Mouse (Mus musculus) MEL (cell line): ENCODE results near the gene Elfn1. TPM values are rescaled to one million over a fixed set of nuclear protein-coding genes. Genes with fewer than 3 reads are reported as not detected.

Source experiments
- DNase-seq: peaks from one replicate; pipeline ENCODE4 v3.0.0; 2011; ENCODE audit warnings: low read depth, low spot score
- H3K27ac ChIP-seq: 2 replicates; pipeline ENCODE4 v1.5.1; 2012; ENCODE audit warnings: low read depth, mild to moderate bottlenecking, control low read depth, low read length, moderate library complexity; ENCODE audit not compliant: control insufficient read depth
- H3K27me3 ChIP-seq, 2 experiments: fragments of 150-350 bp in 1 of 2; sonication (generic) in 1 of 2; 2 replicates each; pipeline ENCODE4 v1.6.1; 2012; ENCODE audit warnings: low read length in 2 of 2, mild to moderate bottlenecking in 2 of 2, improper control_type of control experiment in 1 of 2, moderate library complexity in 1 of 2; ENCODE audit not compliant: insufficient read depth in 2 of 2, control insufficient read depth in 1 of 2
- H3K36me3 ChIP-seq, 2 experiments: 2 replicates each; pipeline ENCODE4 v1.6.1; 2012 to 2014; ENCODE audit warnings: low read length in 2 of 2, improper control_type of control experiment in 1 of 2, inconsistent platforms in 1 of 2, mild to moderate bottlenecking in 1 of 2; ENCODE audit not compliant: insufficient read depth in 2 of 2, control insufficient read depth in 1 of 2
- H3K4me1 ChIP-seq, 2 experiments: fragments of 150-350 bp in 1 of 2; sonication (generic) in 1 of 2; 2 replicates each; pipeline ENCODE4 v1.6.1; 2012; ENCODE audit warnings: low read length in 2 of 2, improper control_type of control experiment in 1 of 2, mild to moderate bottlenecking in 1 of 2; ENCODE audit not compliant: insufficient read depth in 2 of 2, control insufficient read depth in 1 of 2
- H3K4me3 ChIP-seq, 2 experiments: fragments of 150-350 bp in 1 of 2; sonication (generic) in 1 of 2; 2 replicates each; pipeline ENCODE4 v1.5.1; 2012; ENCODE audit warnings: low read depth in 2 of 2, low read length in 2 of 2, mild to moderate bottlenecking in 2 of 2, moderate library complexity in 2 of 2, control low read depth in 1 of 2, improper control_type of control experiment in 1 of 2; ENCODE audit not compliant: control insufficient read depth in 1 of 2, insufficient read depth in 1 of 2
- H3K79me2 ChIP-seq: 2 replicates; pipeline ENCODE4 v1.6.1; 2012; ENCODE audit warnings: mild to moderate bottlenecking, low read length, moderate library complexity; ENCODE audit not compliant: control insufficient read depth, poor library complexity, insufficient read depth
- H3K9ac ChIP-seq: 2 replicates; pipeline ENCODE4 v1.6.1; 2012; ENCODE audit warnings: low read depth, mild to moderate bottlenecking, control low read depth, low read length, moderate library complexity; ENCODE audit not compliant: control insufficient read depth, poor library complexity, severe bottlenecking
- H3K9me3 ChIP-seq: fragments of 150-350 bp; sonication (generic); replicated peaks from 2 replicates; pipeline ENCODE4 v1.6.1; 2012; ENCODE audit warnings: mild to moderate bottlenecking, low read length, improper control_type of control experiment, moderate library complexity; ENCODE audit not compliant: insufficient read depth
- ETS1 ChIP-seq: IDR thresholded peaks from 2 replicates; pipeline ENCODE4 v1.6.1; 2012; ENCODE audit warnings: low read depth, mild to moderate bottlenecking, inconsistent platforms, low read length, improper control_type of control experiment, moderate library complexity
- GATA1 ChIP-seq: IDR thresholded peaks from 2 replicates; pipeline ENCODE4 v1.6.1; 2011; ENCODE audit warnings: low read depth, low read length, improper control_type of control experiment
- KAT2A ChIP-seq: conservative IDR thresholded peaks from 2 replicates; pipeline ENCODE4 v1.6.1; 2012; ENCODE audit warnings: low read depth, low read length, improper control_type of control experiment, inconsistent platforms
- MAX ChIP-seq: IDR thresholded peaks from 2 replicates; pipeline ENCODE4 v1.6.1; 2011; ENCODE audit warnings: low read length, improper control_type of control experiment
- MEF2A ChIP-seq: IDR thresholded peaks from 2 replicates; pipeline ENCODE4 v1.6.1; 2014; ENCODE audit warnings: low read depth, mild to moderate bottlenecking, inconsistent platforms, low read length, improper control_type of control experiment; ENCODE audit not compliant: poor library complexity, insufficient replicate concordance, severe bottlenecking; ENCODE audit errors: extremely low read depth
- MYB ChIP-seq: IDR thresholded peaks from 2 replicates; pipeline ENCODE4 v1.6.1; 2011; ENCODE audit warnings: mild to moderate bottlenecking, low read depth, low read length, improper control_type of control experiment
- MYC ChIP-seq: IDR thresholded peaks from 2 replicates; pipeline ENCODE4 v1.6.1; 2011; ENCODE audit warnings: low read depth, mild to moderate bottlenecking, low read length, improper control_type of control experiment, moderate library complexity
- POLR2AphosphoS5 ChIP-seq: IDR thresholded peaks from 2 replicates; pipeline ENCODE4 v1.6.1; 2012; ENCODE audit warnings: low read depth, borderline replicate concordance, mild to moderate bottlenecking, inconsistent platforms, low read length, moderate library complexity, mixed read lengths
- TAL1 ChIP-seq: IDR thresholded peaks from 2 replicates; pipeline ENCODE4 v1.6.1; 2012; ENCODE audit warnings: mild to moderate bottlenecking, inconsistent platforms, low read length, moderate library complexity, mixed read lengths
- TCF12 ChIP-seq: IDR thresholded peaks from 2 replicates; pipeline ENCODE4 v1.6.1; 2014; ENCODE audit warnings: low read depth, mild to moderate bottlenecking, inconsistent platforms, low read length, improper control_type of control experiment, moderate library complexity
- UBTF ChIP-seq: IDR thresholded peaks from 2 replicates; pipeline ENCODE4 v1.6.1; 2012; ENCODE audit warnings: low read depth, mild to moderate bottlenecking, inconsistent platforms, low read length, improper control_type of control experiment, moderate library complexity, borderline replicate concordance; ENCODE audit not compliant: insufficient read depth
- ZC3H11A ChIP-seq: IDR thresholded peaks from 2 replicates; pipeline ENCODE4 v1.6.1; 2012; ENCODE audit warnings: low read depth, mild to moderate bottlenecking, inconsistent platforms, low read length, improper control_type of control experiment
- ZKSCAN1 ChIP-seq: IDR thresholded peaks from 2 replicates; pipeline ENCODE4 v1.6.1; 2012; ENCODE audit warnings: low read depth, mild to moderate bottlenecking, inconsistent platforms, low read length, improper control_type of control experiment, moderate library complexity
- polyA plus RNA-seq, 2 experiments: library from polyadenylated mRNA; stranded (reverse) in 1 of 2; unstranded in 1 of 2; fragments of >175 nt in 1 of 2; fragments of >200 nt in 1 of 2; gene quantifications; 2 replicates each; pipeline versions ENCODE4 v1.2.1 to v1.2.4; 2012; ENCODE audit warnings: low replicate concordance in 2 of 2, low read depth in 1 of 2; ENCODE audit not compliant: insufficient read length in 2 of 2, insufficient read depth in 1 of 2, missing spikeins in 1 of 2
- total RNA-seq: library from RNA; depleted of rRNA; stranded (reverse); fragments of 300-350 nt; gene quantifications from 2 replicates; pipeline ENCODE4 v1.2.3, GENCODE M21; 2012

Gene Elfn1
- total and polyA plus RNA-seq, 3 experiments = 0.08 TPM; not detected in 2

DNA sequence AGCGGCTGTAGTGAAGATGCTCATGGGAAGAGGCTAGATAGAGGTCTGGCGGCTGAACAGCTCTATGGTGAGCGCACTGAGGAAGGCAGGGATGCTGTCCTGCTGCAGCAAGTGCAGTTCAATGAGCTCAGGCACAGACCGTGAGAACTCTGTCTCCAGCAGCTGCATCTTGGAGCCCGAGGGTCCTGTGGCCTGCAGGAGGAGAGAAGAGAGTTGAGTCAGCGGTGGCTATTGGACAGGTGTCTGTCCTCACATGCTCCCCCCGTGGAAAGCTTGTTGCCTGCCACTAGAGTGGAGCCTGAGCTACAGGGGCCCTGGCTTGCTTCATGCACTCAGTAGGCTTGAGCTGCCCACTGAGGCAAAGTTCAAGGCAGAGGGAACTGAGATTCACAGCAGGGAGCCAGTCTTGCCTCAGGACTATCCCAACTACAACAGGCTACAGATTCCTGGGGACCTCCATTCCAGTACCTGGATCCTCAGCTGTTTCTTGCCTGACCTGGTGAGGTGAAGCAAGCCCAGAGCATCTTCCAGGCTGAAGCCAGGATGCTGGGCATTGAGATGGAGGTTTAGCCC is 101.4 kb downstream of the Elfn1 start:
- no peak overlapping the region for H3K4me3 ChIP-seq
- peaks cover 0 to 8% of the 10 kb centered on the region in 2 experiments; a peak in 2 of 4 replicates for H3K4me1 ChIP-seq
- peaks cover 0 to 2% of the 10 kb centered on the region in 2 experiments; a peak in 1 of 4 replicates for H3K36me3 ChIP-seq
- no peaks in the 10 kb centered on the region for H3K79me2 ChIP-seq
- H3K27ac ChIP-seq = no peak overlapping the region
- H3K27me3 ChIP-seq = no peaks in the 10 kb centered on the region
- TF ChIP-seq UBTF = no peak
- TF ChIP-seq MYC = no peak
- TF ChIP-seq MAX = no peak
- no peak for TF ChIP-seq POLR2AphosphoS5
- TF ChIP-seq TCF12 = no peak
- no peak for TF ChIP-seq ETS1
- no peak for TF ChIP-seq MEF2A
- TF ChIP-seq TAL1 = no peak
- no peak for TF ChIP-seq MYB
- no peak for DNase-seq
- no peak overlapping the region for H3K9ac ChIP-seq
- no peaks in the 10 kb centered on the region for H3K9me3 ChIP-seq

DNA sequence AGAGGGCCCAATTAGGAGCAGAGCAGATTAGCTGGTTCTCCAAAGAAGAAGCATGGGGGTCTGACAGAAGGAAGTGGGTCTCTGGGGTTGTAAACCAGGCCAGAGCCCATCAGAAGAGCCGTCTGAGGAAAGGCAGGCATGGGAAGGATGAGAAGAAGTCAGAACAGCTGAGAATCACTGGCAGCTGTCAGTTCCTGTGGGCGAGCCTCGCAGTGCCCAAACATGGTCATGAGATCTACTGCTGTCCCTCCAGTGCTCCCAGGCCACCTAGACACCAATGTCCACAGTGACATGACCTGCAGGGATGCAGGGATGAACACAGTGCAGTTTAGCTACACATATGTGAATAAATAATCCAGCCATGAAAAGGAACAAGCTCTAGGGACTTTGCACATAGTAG is 102.7 kb downstream of the Elfn1 start:
- Histone ChIP-seq H3K4me1 (peaks cover 0 to 8% of the 10 kb centered on the region in 2 experiments; a peak in 2 of 4 replicates), H3K27me3 (no peaks in the 10 kb centered on the region), H3K36me3 (peaks cover 0 to 2% of the 10 kb centered on the region in 2 experiments; a peak in 1 of 4 replicates), H3K79me2 (no peaks in the 10 kb centered on the region), H3K27ac (no peak overlapping the region), H3K9ac (no peak overlapping the region), H3K9me3 (no peaks in the 10 kb centered on the region), H3K4me3 (no peak overlapping the region)
- DNase-seq = no peak
- TF ChIP-seq POLR2AphosphoS5 = no peak
- no peak for TF ChIP-seq KAT2A
- TF ChIP-seq ZKSCAN1 = peak; percentile 86; the same call in 1 of the 2 replicates
- TF ChIP-seq GATA1 = no peak
- TF ChIP-seq ZC3H11A = no peak
